Mouse (Mus musculus) olfactory bulb, adult 2 months (tissue): ENCODE measurements around the gene Cpeb1. TPM values are rescaled to one million over a fixed set of nuclear protein-coding genes. Genes with fewer than 3 reads are reported as not detected.

Experiments
- H3K27ac ChIP-seq: fragments of 200-500 bp; 2 replicates; pipeline ENCODE4 v1.5.1; 2012; ENCODE audit warnings: low read depth, low read length; ENCODE audit not compliant: insufficient read depth
- H3K4me1 ChIP-seq: fragments of 200-500 bp; 2 replicates; pipeline ENCODE4 v1.6.1; 2012; ENCODE audit warnings: low read length; ENCODE audit not compliant: control insufficient read depth, insufficient read depth
- H3K4me3 ChIP-seq: fragments of 200-500 bp; 2 replicates; pipeline ENCODE4 v1.5.1; 2012; ENCODE audit warnings: mild to moderate bottlenecking, low read depth, low read length, moderate library complexity; ENCODE audit not compliant: insufficient read depth
- CTCF ChIP-seq: fragments of 200-500 bp; IDR thresholded peaks from 2 replicates; pipeline ENCODE4 v1.5.1; 2012; ENCODE audit warnings: low read depth, mild to moderate bottlenecking, low read length, moderate library complexity; ENCODE audit not compliant: insufficient read depth
- POLR2A ChIP-seq: fragments of 200-500 bp; IDR thresholded peaks from 2 replicates; pipeline ENCODE4 v1.6.1; 2012; ENCODE audit warnings: mild to moderate bottlenecking, low read depth, low read length, moderate library complexity; ENCODE audit not compliant: insufficient read depth
- WGBS: fragments of 180-500 bp; shearing (Covaris S2); methylation state at CpG from one replicate; pipeline ENCODE4 v1.1.7; 2018; 5-methylcytosine and 5-hydroxymethylcytosine counted together
- polyA plus RNA-seq: library from polyadenylated mRNA; stranded (reverse); fragments of >200 nt; gene quantifications from 2 replicates; pipeline ENCODE4 v1.2.4, GENCODE M21; 2012; ENCODE audit warnings: low replicate concordance; ENCODE audit not compliant: missing spikeins, insufficient read depth, insufficient read length

Gene Cpeb1
- polyA plus RNA-seq, 1 experiment: not detected

DNA sequence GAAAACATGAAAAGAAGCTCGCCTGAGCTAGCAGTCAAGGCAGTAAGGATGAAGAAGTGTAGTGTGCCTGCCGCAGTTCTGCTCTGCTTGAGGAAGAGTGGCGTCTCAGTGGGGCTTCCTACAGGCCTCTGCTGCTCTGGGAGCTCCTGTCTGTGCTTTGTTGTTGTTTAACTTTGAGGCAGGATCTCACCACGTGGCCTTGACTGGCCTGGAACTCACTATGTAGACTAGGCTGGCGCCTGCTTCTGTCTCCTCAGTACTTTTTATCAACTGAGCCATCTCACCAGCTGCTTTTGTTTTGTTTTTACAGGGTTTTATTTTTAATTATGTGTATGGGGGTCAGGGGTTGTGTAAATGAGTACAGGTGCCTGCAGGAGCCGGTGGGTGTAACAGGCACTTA is 157.1 kb downstream of the Cpeb1 start:
- 78% methylated on average over 6 of the region's 6 CpGs for WGBS
- no peak for TF ChIP-seq CTCF
- no peak for TF ChIP-seq POLR2A
- Histone ChIP-seq H3K4me3 (no peak overlapping the region), H3K4me1 (peaks cover 12% of the 10 kb centered on the region), H3K27ac (no peak overlapping the region)

Other genes starting within 250 kb of the Cpeb1 start
- gene Pde8a, start 241.9 kb downstream of the Cpeb1 start, polyA plus RNA-seq: not detected in 2 replicates
- 2,532 TPM in 1 of 2 replicates, not detected in the other for gene Rps17, start 110.2 kb downstream of the Cpeb1 start, polyA plus RNA-seq
- not detected in 2 replicates for gene Ap3b2, start 38.5 kb upstream of the Cpeb1 start, polyA plus RNA-seq
- gene BC048679, start 42.8 kb upstream of the Cpeb1 start, polyA plus RNA-seq: not detected in 2 replicates
- gene Fsd2, start 111.5 kb upstream of the Cpeb1 start, polyA plus RNA-seq: not detected in 2 replicates
- gene Whamm, start 115.8 kb upstream of the Cpeb1 start, polyA plus RNA-seq: not detected in 2 replicates